Mouse (Mus musculus) liver, embryonic 13.5 days (tissue): ENCODE results near the gene Calu. TPM values are rescaled to one million over a fixed set of nuclear protein-coding genes. Genes with fewer than 3 reads are reported as not detected.
A peak's percentile ranks its signal among the peaks of the same experiment; 100 is the strongest.

Source experiments
- ATAC-seq: fragments of 200-750 bp; cut with Nextera tagmentation; 2 replicates; pipeline ENCODE4 v1.8.0; 2017; ENCODE audit warnings: low read depth, mild to moderate bottlenecking, moderate number of reproducible peaks, moderate library complexity
- DNase-seq: peaks from one replicate; pipeline ENCODE4 v3.0.0; 2022
- H3K27ac ChIP-seq: fragments of 300-500 bp; sonication (generic); 2 replicates; pipeline ENCODE4 v1.5.1; 2015; ENCODE audit warnings: moderate library complexity, mild to moderate bottlenecking, inconsistent platforms
- H3K27me3 ChIP-seq: fragments of 300-500 bp; sonication (generic); 2 replicates; pipeline ENCODE4 v1.6.1; 2015; ENCODE audit warnings: mild to moderate bottlenecking, inconsistent platforms
- H3K36me3 ChIP-seq: fragments of 300-500 bp; sonication (generic); 2 replicates; pipeline ENCODE4 v1.6.1; 2015; ENCODE audit warnings: mild to moderate bottlenecking, inconsistent platforms
- H3K4me1 ChIP-seq: fragments of 300-500 bp; sonication (generic); replicated peaks from 2 replicates; pipeline ENCODE4 v1.6.1; 2015; ENCODE audit warnings: inconsistent platforms
- H3K4me2 ChIP-seq: fragments of 300-500 bp; sonication (generic); 2 replicates; pipeline ENCODE4 v1.6.1; 2015; ENCODE audit warnings: inconsistent platforms, mild to moderate bottlenecking, moderate library complexity
- H3K4me3 ChIP-seq: fragments of 300-500 bp; sonication (generic); replicated peaks from 2 replicates; pipeline ENCODE4 v1.5.1; 2015; ENCODE audit warnings: mild to moderate bottlenecking, inconsistent platforms
- H3K9ac ChIP-seq: fragments of 300-500 bp; sonication (generic); 2 replicates; pipeline ENCODE4 v1.6.1; 2015; ENCODE audit warnings: mild to moderate bottlenecking, inconsistent platforms
- H3K9me3 ChIP-seq: fragments of 300-500 bp; sonication (generic); replicated peaks from 2 replicates; pipeline ENCODE4 v1.6.1; 2016; ENCODE audit warnings: inconsistent platforms
- WGBS: fragments of 180-500 bp; shearing (Covaris S2); methylation state at CpG from one replicate; pipeline ENCODE4 v1.1.7; 2015; ENCODE audit not compliant: insufficient replicate concordance; 5-methylcytosine and 5-hydroxymethylcytosine counted together
- polyA plus RNA-seq: library from polyadenylated mRNA; unstranded; fragments of >200 nt; fragmentation: Nextera tagmentation; extraction: Ambion mirVana; gene quantifications from 2 replicates; pipeline ENCODE4 v1.2.1, GENCODE M21; 2015

Calu gene
- polyA plus RNA-seq, 1 experiment from 2014 or later, result 95.5 TPM

DNA sequence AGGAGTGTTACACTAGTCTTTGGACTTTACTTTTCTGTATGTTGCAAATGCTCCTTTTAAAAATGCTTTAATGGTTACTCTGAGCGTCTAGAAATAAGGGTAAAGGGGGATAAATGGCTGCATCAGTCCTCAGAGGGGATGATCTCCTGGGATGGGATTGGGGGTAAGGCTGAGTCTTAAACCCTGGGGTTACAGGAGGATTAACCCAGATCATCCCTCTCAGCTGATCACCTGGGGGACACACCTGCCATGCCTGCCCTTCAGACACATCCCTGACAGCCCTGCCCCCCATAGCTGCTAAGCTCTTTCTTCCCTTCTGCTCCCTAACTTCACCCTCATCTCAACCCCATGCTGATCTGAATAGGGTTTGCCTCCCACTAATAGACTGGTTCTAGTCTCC is 46.4 kb downstream of the Calu start:
- 27% methylated on average over 1 of the region's 1 CpGs for WGBS
- Histone ChIP-seq H3K27me3 (peaks cover 90% of the 10 kb centered on the region), H3K9ac (no peak overlapping the region), H3K9me3 (no peaks in the 10 kb centered on the region), H3K4me2 (no peak overlapping the region), H3K36me3 (no peaks in the 10 kb centered on the region), H3K4me1 (peaks cover 6% of the 10 kb centered on the region), H3K4me3 (no peak overlapping the region), H3K27ac (no peak overlapping the region)
- DNase-seq (no peak), ATAC-seq (no peak)

DNA sequence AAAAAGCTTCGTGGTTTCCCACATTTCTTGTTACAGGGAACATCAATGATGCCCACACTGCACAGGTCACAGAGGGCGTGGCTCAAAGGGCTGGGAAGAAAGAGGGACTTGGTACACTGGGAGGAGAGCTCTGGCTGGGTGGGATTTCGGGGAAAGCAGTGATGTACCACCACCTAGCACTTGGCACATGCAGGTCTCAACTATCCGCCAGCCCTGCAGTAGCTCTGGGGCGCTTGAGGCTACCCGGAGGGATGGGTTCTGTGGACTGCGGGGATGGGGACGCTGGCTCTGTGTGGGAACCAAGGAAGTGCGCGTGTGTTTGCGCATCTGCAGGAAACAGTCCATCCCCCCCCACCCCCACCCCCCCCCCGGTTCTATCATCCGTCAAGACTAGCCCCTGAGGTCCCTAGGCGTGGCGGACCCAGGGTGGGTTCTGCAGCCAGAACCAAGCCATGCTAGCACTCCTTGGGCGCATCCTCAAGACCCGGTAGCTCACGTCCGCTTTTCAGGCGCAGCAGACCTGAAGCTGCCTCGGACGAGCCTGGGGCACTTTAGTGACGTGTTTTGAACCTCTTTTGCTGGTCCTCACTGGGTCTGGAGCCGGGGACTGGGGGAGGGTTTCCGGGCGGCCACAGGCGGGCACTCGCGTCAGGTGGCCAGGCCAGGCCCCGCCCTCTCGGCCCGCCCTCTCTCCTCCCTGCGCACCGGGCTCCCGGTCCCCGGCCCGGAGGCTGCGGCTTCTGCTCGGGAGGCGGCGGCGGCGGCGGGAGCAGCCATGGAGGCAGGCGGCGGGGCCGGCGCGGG is 48.2 kb downstream of the Calu start, which contains the start of gene Ccdc136:
Gene Ccdc136, plus strand, starts transcription at position 400 of the 804 bp plus-strand sequence.
- Histone ChIP-seq H3K27me3 (peaks cover 92% of the 10 kb centered on the region), H3K9ac (peak within 1 kb of the TSS; percentile 47), H3K4me2 (peak within 1 kb of the TSS; percentile 67), H3K4me3 (peak within 1 kb of the TSS; percentile 55), H3K9me3 (no peaks in the 10 kb centered on the region), H3K4me1 (peaks cover 6% of the 10 kb centered on the region), H3K27ac (no peak within 1 kb of the TSS), H3K36me3 (no peaks in the 10 kb centered on the region)
- DNase-seq (peak; percentile 9), ATAC-seq (peak; percentile 59)
- WGBS, result 2% methylated on average over 43 of the region's 49 CpGs

DNA sequence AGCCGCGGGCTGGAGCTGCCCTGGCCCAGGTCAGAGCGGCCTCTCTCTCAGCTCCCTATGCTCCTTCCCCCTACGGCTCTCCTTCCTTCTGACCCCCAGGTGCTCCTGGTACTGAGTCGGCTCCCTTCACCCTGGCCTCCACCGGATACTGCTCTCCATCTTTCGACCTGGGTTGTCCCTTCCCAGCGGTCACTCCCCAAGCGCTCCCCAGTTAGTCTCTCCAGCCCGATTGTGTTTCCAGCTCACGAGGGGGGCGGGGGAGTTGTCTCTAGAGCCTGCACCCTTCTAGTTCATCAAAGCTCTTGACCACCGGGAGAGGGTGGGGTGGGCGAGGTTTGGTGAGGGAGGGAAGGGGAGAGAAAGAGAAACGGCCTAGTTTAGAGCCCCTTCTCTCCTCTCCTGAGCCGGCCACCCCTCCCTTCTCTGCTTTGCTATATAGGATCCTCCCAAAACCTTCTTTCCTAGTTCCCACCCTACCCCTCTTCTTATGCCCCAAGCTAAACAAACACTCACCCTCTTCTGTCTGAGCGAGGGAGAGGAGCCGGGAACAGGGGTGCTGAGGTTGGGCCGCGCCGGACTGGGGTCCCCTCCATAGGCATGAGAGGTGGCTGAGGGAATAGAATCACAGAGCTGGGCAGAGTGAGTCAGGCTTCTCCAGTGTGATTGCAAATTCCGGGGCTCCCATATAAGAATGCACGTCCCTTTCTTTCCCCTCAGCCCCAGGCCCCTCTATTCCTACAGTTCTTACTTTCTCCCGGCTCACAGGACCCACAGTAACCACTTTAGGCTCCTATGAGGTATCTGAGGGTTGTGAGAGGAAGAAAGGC is 49.1 kb downstream of the Calu start:
- H3K9ac ChIP-seq, result peak overlapping the region; percentile 47
- H3K27ac ChIP-seq, result no peak overlapping the region
- no peaks in the 10 kb centered on the region for H3K9me3 ChIP-seq
- WGBS, result 12% methylated on average over 24 of the region's 24 CpGs
- H3K4me1 ChIP-seq, result peaks cover 6% of the 10 kb centered on the region
- peak overlapping the region; percentile 67 for H3K4me2 ChIP-seq
- DNase-seq (no peak), ATAC-seq (no peak; the same call in 1 of the 2 replicates)
- H3K36me3 ChIP-seq, result no peaks in the 10 kb centered on the region
- peaks cover 95% of the 10 kb centered on the region for H3K27me3 ChIP-seq
- peak overlapping the region; percentile 55 for H3K4me3 ChIP-seq

DNA sequence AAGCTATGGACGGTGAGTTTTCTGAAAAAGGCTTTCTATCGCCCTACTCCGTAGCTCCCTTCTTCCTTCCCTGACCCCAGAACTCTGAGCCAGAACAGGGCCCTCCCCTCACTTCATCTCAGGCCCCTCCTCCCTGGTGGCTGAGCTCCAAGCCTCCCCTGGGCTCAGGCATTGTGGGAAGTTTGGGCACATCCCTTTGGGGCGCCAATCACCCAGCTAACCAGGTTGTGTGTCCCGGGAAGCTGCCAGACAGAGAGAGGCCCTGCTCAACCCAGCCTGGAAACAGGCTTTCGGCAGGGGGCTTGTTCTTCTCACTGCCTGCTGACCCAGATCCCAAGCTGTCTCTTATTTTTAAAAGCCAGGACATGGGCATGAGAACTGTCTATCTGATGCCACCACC is 49.7 kb downstream of the Calu start:
- Histone ChIP-seq H3K4me1 (peaks cover 7% of the 10 kb centered on the region), H3K27ac (no peak overlapping the region), H3K9ac (no peak overlapping the region), H3K4me2 (no peak overlapping the region), H3K4me3 (no peak overlapping the region), H3K27me3 (peaks cover 95% of the 10 kb centered on the region), H3K36me3 (no peaks in the 10 kb centered on the region), H3K9me3 (no peaks in the 10 kb centered on the region)
- 23% methylated on average over 6 of the region's 6 CpGs for WGBS
- ATAC-seq, result no peak
- no peak for DNase-seq

DNA sequence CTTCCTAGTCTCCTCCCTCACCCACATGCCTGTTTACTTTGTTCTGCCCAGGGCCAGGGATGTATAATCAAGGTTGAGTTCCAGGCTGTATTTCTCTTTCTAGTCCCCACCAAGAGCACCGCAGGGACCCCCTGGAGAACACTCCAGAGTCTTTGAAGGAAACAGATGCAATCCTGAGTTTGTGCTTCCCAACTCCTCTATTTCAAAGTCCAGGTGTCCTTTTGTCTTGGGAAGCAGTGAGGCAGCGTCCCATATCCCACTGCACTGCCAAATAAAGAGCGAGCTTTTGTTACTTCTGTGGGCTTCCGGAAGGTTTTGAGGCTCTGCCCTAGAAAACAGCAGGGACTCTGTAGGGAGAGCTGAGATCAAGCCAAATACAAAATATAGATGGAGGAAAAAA is 52.0 kb downstream of the Calu start:
- H3K4me1 ChIP-seq, result peaks cover 10% of the 10 kb centered on the region
- H3K9me3 ChIP-seq, result no peaks in the 10 kb centered on the region
- DNase-seq, result no peak
- peaks cover 93% of the 10 kb centered on the region for H3K27me3 ChIP-seq
- H3K27ac ChIP-seq, result no peak overlapping the region
- ATAC-seq, result no peak
- WGBS, result 68% methylated on average over 4 of the region's 4 CpGs
- H3K36me3 ChIP-seq, result no peaks in the 10 kb centered on the region
- no peak overlapping the region for H3K4me2 ChIP-seq
- no peak overlapping the region for H3K9ac ChIP-seq
- no peak overlapping the region for H3K4me3 ChIP-seq

DNA sequence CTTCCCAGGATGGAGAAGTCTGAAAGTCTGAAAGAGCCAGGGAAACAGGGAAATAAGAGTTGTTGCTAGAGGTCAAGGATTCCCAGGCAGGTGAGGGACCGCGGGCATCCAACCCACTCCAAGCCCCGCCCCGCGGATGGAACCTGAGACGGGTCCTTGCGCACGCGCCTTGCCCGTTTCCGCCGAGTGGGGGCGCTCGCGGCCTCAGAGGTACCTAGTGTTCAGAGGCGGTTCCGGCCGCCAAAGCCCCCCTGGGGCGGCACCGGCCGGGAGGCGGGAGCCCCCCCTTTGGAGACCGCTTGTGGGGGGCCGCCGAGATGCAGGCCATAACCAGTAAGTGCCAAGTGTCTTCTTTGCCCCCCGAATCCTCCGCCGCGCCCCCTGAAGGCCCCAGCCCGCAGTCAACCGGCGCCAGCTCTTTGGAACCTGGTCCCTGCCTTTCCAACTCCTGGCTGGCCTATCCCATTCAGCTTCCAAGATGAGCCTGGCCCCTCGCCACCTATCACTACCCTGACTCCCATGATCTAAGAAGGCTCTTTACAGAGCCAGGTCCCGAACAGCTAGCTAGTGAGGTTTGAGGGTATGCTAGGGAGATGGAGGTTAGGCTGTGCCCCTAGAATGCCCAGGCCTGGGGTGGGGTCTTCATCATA is 54.9 kb downstream of the Calu start:
- Histone ChIP-seq H3K9me3 (no peaks in the 10 kb centered on the region), H3K9ac (no peak overlapping the region), H3K4me1 (0 out of 2 replicates have a peak, but pooled peaks cover 4% of the 10 kb centered on the region), H3K4me2 (peak overlapping the region; percentile 29; the same call in 1 of the 2 replicates), H3K36me3 (no peaks in the 10 kb centered on the region), H3K4me3 (no peak overlapping the region; the same call in 1 of the 2 replicates), H3K27me3 (peaks cover 64% of the 10 kb centered on the region), H3K27ac (no peak overlapping the region)
- no peak for ATAC-seq
- 7% methylated on average over 32 of the region's 34 CpGs for WGBS
- DNase-seq, result peak; percentile 10

DNA sequence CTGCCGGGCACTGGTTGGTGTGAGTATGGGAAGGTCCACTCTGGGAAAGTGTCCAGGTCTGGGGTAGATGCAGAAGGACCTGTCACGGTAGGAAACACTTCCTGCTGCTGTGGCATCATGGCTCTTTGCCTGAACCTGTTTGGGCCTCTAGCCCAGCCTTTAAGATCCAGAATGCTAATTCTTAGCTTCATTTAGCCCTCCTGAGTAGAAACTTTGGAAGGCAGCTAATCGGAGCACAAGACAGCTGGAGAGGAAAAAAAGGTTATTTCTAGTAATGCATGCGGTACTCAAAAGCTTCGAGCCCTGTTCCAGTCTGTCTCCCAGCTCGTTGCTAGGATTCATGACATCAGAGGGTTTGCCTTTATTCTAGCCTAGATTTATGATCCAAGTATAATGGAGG is 58.5 kb downstream of the Calu start:
- Histone ChIP-seq H3K4me1 (0 out of 2 replicates have a peak, but pooled peaks cover 4% of the 10 kb centered on the region), H3K9ac (no peak overlapping the region), H3K4me3 (no peak overlapping the region), H3K27ac (no peak overlapping the region), H3K9me3 (no peaks in the 10 kb centered on the region), H3K27me3 (peaks cover 31% of the 10 kb centered on the region), H3K36me3 (no peaks in the 10 kb centered on the region), H3K4me2 (no peak overlapping the region)
- ATAC-seq (no peak), DNase-seq (no peak)
- 68% methylated on average over 6 of the region's 6 CpGs for WGBS

DNA sequence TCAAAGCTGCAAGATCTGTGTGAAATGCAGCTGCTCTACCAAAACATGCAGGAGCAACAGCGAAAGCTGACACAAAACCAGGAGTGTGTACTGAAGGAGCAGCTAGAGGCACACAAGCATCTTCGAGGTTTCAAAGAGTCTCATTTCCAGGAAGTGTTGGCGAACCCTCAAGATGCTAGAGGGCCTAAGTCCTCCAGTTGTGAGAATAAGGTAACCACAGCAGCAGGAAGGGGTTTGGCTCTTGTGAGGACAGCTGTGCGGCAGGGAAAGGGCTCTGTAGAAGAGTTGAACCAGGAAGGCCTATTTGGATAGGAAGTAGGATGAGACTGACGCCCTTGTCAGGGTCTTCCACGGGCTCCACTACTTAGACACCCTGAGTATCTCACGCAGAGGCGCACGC is 67.6 kb downstream of the Calu start:
- DNase-seq, result no peak
- Histone ChIP-seq H3K9me3 (no peaks in the 10 kb centered on the region), H3K4me3 (no peak overlapping the region), H3K4me2 (no peak overlapping the region), H3K4me1 (no peaks in the 10 kb centered on the region), H3K9ac (no peak overlapping the region), H3K36me3 (no peaks in the 10 kb centered on the region), H3K27me3 (peaks cover 17% of the 10 kb centered on the region), H3K27ac (no peak overlapping the region)
- no peak for ATAC-seq
- WGBS, result 50% methylated on average over 9 of the region's 9 CpGs

DNA sequence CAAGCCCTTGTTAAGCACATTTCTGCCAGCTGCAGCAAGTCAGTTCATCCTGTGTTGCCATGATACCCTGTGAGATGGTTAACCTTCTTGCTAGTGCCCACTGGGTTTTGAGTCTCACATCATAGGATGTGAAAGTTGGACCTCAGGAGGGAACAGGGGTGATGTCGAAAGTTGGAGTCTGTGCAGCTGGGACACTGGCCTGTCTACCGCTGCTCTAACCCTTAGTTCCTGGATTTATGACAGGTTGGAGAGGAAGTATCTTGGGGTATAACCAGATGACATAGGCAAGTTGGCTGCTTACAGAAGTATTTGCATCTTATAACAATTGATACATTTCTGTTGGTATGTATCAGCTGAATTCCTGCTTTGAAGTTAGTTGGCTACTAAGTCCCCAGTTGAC is 72.7 kb downstream of the Calu start:
- Histone ChIP-seq H3K4me2 (no peak overlapping the region), H3K9ac (no peak overlapping the region), H3K4me1 (no peaks in the 10 kb centered on the region), H3K4me3 (no peak overlapping the region), H3K27me3 (peaks cover 14% of the 10 kb centered on the region), H3K27ac (no peak overlapping the region), H3K36me3 (no peaks in the 10 kb centered on the region), H3K9me3 (no peaks in the 10 kb centered on the region)
- DNase-seq (no peak), ATAC-seq (no peak)
- 39% methylated on average over 2 of the region's 2 CpGs for WGBS

DNA sequence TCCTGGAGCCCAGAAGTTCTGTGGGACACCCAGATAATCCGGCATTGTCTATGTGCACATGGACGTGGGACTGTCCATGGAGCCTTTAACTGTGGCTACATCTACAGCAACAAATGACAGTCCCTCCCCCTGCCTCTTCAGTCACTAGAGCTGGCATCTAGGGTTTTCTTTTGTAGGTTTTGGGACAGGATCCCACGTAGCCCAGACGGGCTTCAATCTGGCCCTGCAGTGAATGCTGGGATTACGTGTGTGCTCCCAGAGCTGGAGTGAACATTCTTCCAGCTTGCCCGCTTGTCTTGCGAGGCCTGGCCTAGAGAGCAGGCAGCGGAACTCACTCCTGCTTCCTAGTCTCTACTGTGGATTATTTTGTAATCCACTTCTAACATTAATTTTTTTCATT is 77.2 kb downstream of the Calu start:
- 73% methylated on average over 8 of the region's 8 CpGs for WGBS
- H3K4me2 ChIP-seq, result no peak overlapping the region
- no peaks in the 10 kb centered on the region for H3K4me1 ChIP-seq
- H3K9me3 ChIP-seq, result no peaks in the 10 kb centered on the region
- DNase-seq, result no peak
- peaks cover 12% of the 10 kb centered on the region; the same call in 1 of the 2 replicates for H3K27me3 ChIP-seq
- no peak overlapping the region for H3K9ac ChIP-seq
- H3K27ac ChIP-seq, result no peak overlapping the region
- no peak overlapping the region for H3K4me3 ChIP-seq
- ATAC-seq, result no peak
- H3K36me3 ChIP-seq, result no peaks in the 10 kb centered on the region

DNA sequence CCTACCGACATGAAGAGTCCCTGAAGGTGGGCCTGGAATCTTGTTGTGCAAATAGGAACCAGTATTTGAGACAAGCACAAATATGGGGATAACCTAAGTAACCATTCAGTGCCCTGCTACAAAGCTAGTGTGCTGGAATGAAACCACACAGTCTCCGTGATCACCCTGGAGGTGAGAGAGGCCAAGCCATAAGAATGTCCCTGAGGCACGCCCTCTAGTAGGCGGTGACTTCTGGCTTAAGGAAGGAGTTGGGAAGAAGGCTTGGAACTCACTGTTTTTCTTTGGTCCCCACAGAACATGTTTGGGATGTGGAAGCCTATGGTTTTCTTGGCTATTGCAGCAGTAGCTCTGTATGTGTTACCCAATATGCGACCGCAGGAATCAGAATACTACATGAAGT is 78.5 kb downstream of the Calu start:
- DNase-seq (no peak), ATAC-seq (no peak)
- H3K9me3 ChIP-seq, result no peaks in the 10 kb centered on the region
- H3K4me2 ChIP-seq, result no peak overlapping the region
- WGBS, result 66% methylated on average over 6 of the region's 6 CpGs
- no peaks in the 10 kb centered on the region for H3K4me1 ChIP-seq
- H3K9ac ChIP-seq, result no peak overlapping the region
- peaks cover 24% of the 10 kb centered on the region for H3K27me3 ChIP-seq
- H3K27ac ChIP-seq, result no peak overlapping the region
- H3K4me3 ChIP-seq, result no peak overlapping the region
- H3K36me3 ChIP-seq, result no peaks in the 10 kb centered on the region
